Mouse (Mus musculus): ENCODE data around the gene Pde4d. TPM values are rescaled to one million over a fixed set of nuclear protein-coding genes. Genes with fewer than 3 reads are reported as not detected.

The Pde4d gene
- polyA plus RNA-seq, 1 experiment, result 33.8 TPM

DNA sequence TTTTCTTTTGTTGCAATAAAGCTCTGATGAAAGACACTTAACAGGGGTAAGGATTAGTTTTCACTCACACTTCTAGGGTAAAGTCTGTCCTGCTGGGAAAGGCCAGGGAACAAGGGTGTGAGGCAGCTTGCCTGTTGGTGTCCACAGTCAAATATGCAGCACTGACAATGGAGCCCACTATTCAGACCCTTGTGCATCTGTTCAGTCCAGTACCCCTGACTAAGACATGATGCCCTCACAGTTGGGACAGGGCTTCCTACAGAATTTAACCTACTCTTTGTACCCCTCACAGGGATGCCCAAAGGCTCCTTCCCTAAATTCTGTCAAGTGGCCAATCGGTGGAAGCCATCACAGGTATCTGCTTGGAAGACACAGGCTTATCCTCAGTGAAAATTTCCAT, 1068.4 kb downstream of the Pde4d start:
- no peak overlapping the region for H3K4me3 ChIP-seq (replicated peaks; ENCODE audit: insufficient read depth, low read depth, low read length)
- no peak overlapping the region for H3K27ac ChIP-seq (ENCODE audit: insufficient read depth, low read length)
- no peaks in the 10 kb centered on the region for H3K27me3 ChIP-seq (ENCODE audit: control insufficient read depth, insufficient read depth, low read length)
- TF ChIP-seq CTCF (IDR thresholded peaks at IDR 0.05; ENCODE audit: borderline replicate concordance, insufficient read depth, low read depth, low read length) (no peak), POLR2A (IDR thresholded peaks at IDR 0.05; ENCODE audit: borderline replicate concordance, insufficient read depth, low read length) (no peak)
- WGBS, result 73% methylated on average over 1 of the region's 1 CpGs
- DNase-seq, result no peak
- H3K4me1 ChIP-seq (ENCODE audit: control insufficient read depth, insufficient read depth, low read length), result peaks cover 6% of the 10 kb centered on the region

- no peak overlapping the region for H3K4me3 ChIP-seq (replicated peaks; ENCODE audit: insufficient read depth, low read depth, low read length)
- TF ChIP-seq CTCF (IDR thresholded peaks at IDR 0.05; ENCODE audit: borderline replicate concordance, insufficient read depth, low read depth, low read length) (no peak), POLR2A (IDR thresholded peaks at IDR 0.05; ENCODE audit: borderline replicate concordance, insufficient read depth, low read length) (no peak)
- no peak for DNase-seq
- H3K4me1 ChIP-seq (ENCODE audit: control insufficient read depth, insufficient read depth, low read length), result peaks cover 2% of the 10 kb centered on the region
- H3K27me3 ChIP-seq (ENCODE audit: control insufficient read depth, insufficient read depth, low read length), result no peaks in the 10 kb centered on the region
- H3K27ac ChIP-seq (ENCODE audit: insufficient read depth, low read length), result no peak overlapping the region
- 62% methylated on average over 3 of the region's 3 CpGs for WGBS
These were observed 1069.7 kb downstream of the Pde4d start for GRCm38 (mm10) chr13:109519485-109519884.

DNA sequence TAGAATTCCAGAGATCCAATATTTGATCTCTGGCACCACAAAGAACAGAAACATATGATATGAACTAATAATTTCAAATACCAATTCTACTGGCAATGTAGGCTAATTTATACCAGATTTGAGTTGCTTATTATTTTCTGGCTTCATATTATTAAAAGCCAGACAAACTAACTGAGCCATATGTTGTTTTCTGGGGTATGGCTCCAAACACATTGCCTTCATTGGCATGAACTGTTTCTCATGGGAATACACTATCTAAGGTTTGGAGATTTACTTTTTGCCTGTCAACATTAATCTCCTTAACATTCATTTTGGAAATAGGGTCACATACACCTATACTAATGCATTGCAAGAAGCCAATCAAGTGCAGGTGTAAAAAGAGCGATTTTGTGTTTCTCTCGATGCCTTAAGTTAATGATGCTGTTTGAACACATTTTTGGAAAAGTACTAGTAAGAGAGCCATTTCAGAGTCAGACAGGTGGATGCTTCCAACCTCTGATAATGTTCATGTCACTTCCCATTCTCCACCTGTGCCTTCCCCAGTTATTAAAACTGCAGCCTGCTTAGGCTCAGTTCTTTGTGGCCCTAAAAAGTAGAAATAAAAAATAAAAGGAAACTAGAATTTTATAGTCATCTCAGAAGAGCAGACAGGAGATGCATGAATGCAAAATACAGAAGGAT, 1070.4 kb downstream of the Pde4d start:
- peak in 1 of 2 experiments; percentile 61 for DNase-seq
- TF ChIP-seq POLR2A (IDR thresholded peaks at IDR 0.05; ENCODE audit: borderline replicate concordance, insufficient read depth, low read length) (no peak), CTCF (IDR thresholded peaks at IDR 0.05; ENCODE audit: borderline replicate concordance, insufficient read depth, low read depth, low read length) (no peak)
- Histone ChIP-seq H3K27ac (ENCODE audit: insufficient read depth, low read length) (no peak overlapping the region), H3K4me3 (replicated peaks; ENCODE audit: insufficient read depth, low read depth, low read length) (no peak overlapping the region), H3K27me3 (ENCODE audit: control insufficient read depth, insufficient read depth, low read length) (no peaks in the 10 kb centered on the region), H3K4me1 (ENCODE audit: control insufficient read depth, insufficient read depth, low read length) (no peaks in the 10 kb centered on the region)
- 52% methylated on average over 2 of the region's 2 CpGs for WGBS

DNA sequence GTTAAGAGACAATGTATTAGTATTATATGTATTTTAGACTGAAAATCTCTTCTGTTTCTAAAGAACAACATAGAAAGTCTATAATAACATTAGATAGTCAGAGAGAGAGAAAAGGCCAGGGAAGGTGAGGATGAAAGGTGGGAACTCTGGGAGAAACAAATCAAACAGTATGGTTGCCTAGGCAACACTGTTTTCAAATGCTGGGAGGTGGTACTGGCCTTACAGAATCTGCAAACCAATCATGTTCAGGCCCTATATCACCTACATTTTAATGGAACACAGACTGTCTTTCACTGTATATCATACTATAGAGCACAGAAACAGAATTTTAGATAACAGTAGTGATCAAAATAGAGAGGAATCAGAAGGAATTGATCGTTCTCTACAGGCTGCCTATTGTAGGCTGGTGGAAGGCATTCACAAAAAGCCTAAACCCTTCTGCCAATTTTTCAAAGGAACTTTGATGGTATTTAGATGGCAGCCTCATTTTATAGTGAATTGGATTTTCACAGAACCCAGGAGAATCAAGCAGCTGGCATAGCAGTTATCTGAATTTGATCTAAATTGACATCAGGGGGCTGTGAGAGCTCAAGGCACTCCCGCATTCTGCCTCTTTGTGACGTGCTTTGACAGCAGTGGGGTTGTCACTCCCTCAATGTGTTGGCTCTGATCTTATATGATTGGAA, 1084.2 kb downstream of the Pde4d start:
- peaks cover 7% of the 10 kb centered on the region for H3K4me1 ChIP-seq (ENCODE audit: control insufficient read depth, insufficient read depth, low read length)
- no peak for DNase-seq
- no peaks in the 10 kb centered on the region for H3K27me3 ChIP-seq (ENCODE audit: control insufficient read depth, insufficient read depth, low read length)
- no peak overlapping the region for H3K4me3 ChIP-seq (replicated peaks; ENCODE audit: insufficient read depth, low read depth, low read length)
- TF ChIP-seq CTCF (IDR thresholded peaks at IDR 0.05; ENCODE audit: borderline replicate concordance, insufficient read depth, low read depth, low read length) (no peak), POLR2A (IDR thresholded peaks at IDR 0.05; ENCODE audit: borderline replicate concordance, insufficient read depth, low read length) (no peak)
- 84% methylated on average over 3 of the region's 3 CpGs for whole genome bisulfite sequencing
- no peak overlapping the region for H3K27ac ChIP-seq (ENCODE audit: insufficient read depth, low read length)

DNA sequence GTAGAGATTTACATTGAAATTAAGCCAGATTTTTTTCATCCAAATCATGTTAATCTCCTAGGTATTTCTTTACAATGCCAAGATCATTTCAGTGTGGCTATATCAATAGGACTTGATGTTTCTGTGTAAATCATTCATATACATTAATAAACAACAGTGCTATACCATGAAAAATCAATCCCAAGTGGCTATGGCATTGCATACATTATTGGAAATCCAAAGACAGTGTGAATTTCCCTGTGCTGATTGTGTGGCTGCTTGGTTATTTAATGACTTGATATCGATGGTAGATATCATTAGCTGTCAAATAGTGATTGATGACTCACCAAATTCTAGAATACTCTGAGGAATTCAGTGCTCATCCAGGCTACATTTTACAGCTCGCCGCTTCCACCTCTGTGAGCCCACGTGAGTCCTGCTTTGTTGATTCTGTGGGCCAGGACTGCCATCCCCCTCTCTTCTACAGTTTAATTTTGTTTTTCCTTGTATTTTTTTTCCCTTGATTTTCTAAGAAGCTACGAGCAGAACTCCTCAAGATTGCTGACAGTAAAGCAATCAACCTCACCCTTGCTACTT, 1085.0 kb downstream of the Pde4d start:
- Histone ChIP-seq H3K27me3 (ENCODE audit: control insufficient read depth, insufficient read depth, low read length) (no peaks in the 10 kb centered on the region), H3K4me3 (replicated peaks; ENCODE audit: insufficient read depth, low read depth, low read length) (no peak overlapping the region), H3K4me1 (ENCODE audit: control insufficient read depth, insufficient read depth, low read length) (peaks cover 7% of the 10 kb centered on the region), H3K27ac (ENCODE audit: insufficient read depth, low read length) (no peak overlapping the region)
- WGBS, result 92% methylated on average over 5 of the region's 5 CpGs
- no peak for TF ChIP-seq POLR2A (IDR thresholded peaks at IDR 0.05; ENCODE audit: borderline replicate concordance, insufficient read depth, low read length)
- TF ChIP-seq CTCF (IDR thresholded peaks at IDR 0.05; ENCODE audit: borderline replicate concordance, insufficient read depth, low read depth, low read length), result no peak
- no peak for DNase-seq

GRCm38 (mm10) chr13:109536636-109537035, 1086.9 kb downstream of the Pde4d start:
- Histone ChIP-seq H3K4me3 (replicated peaks; ENCODE audit: insufficient read depth, low read depth, low read length) (no peak overlapping the region), H3K27me3 (ENCODE audit: control insufficient read depth, insufficient read depth, low read length) (no peaks in the 10 kb centered on the region), H3K4me1 (ENCODE audit: control insufficient read depth, insufficient read depth, low read length) (peaks cover 7% of the 10 kb centered on the region), H3K27ac (ENCODE audit: insufficient read depth, low read length) (peak overlapping the region; percentile 47; the same call in 1 of the 2 replicates)
- DNase-seq, result no peak
- 34% methylated on average over 4 of the region's 4 CpGs for WGBS
- TF ChIP-seq POLR2A (IDR thresholded peaks at IDR 0.05; ENCODE audit: borderline replicate concordance, insufficient read depth, low read length) (no peak), CTCF (IDR thresholded peaks at IDR 0.05; ENCODE audit: borderline replicate concordance, insufficient read depth, low read depth, low read length) (no peak)

DNA sequence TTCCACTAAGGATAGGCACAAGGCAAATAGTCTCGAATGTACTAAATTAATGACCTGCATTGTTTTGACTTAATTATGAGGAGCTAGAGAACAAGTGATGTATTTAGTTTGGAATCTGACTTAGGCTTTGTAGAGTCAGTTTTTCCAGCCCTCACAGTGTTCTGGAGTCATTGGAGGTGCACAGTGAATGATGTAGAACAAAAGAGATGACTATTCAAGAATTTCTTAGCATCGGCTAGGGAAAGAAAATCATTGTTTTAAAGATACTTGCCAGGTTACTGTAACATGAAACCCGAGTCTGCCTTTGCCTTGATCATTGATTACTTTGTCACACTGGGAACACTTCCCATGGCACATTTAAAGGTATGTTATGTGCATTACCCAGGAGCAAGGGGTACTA, 1089.6 kb downstream of the Pde4d start:
- H3K4me1 ChIP-seq (ENCODE audit: control insufficient read depth, insufficient read depth, low read length), result peaks cover 7% of the 10 kb centered on the region
- H3K4me3 ChIP-seq (replicated peaks; ENCODE audit: insufficient read depth, low read depth, low read length), result no peak overlapping the region
- no peaks in the 10 kb centered on the region for H3K27me3 ChIP-seq (ENCODE audit: control insufficient read depth, insufficient read depth, low read length)
- no peak for DNase-seq
- no peak overlapping the region for H3K27ac ChIP-seq (ENCODE audit: insufficient read depth, low read length)
- 76% methylated on average over 3 of the region's 3 CpGs for WGBS
- TF ChIP-seq POLR2A (IDR thresholded peaks at IDR 0.05; ENCODE audit: borderline replicate concordance, insufficient read depth, low read length) (no peak), CTCF (IDR thresholded peaks at IDR 0.05; ENCODE audit: borderline replicate concordance, insufficient read depth, low read depth, low read length) (no peak)
